Mouse (Mus musculus) c-Kit-positive CD71-positive TER-119-negative erythroid progenitor cells, embryonic 14.5 days (primary cell): ENCODE results near the gene Mael.

Source experiments
- DNase-seq: peaks from one replicate; pipeline ENCODE4 v3.0.0-alpha.2; 2013; ENCODE audit warnings: low read depth

Mael gene

GRCm38 (mm10) chr1:166238315-166238969, at the start of gene Mael:
TSS of gene Mael (minus strand) at chr1:166238747.
- no peak for DNase-seq

- DNase-seq: no peak
These were observed 47.7 kb upstream of the Mael start for GRCm38 (mm10) chr1:166286231-166286630.

DNA sequence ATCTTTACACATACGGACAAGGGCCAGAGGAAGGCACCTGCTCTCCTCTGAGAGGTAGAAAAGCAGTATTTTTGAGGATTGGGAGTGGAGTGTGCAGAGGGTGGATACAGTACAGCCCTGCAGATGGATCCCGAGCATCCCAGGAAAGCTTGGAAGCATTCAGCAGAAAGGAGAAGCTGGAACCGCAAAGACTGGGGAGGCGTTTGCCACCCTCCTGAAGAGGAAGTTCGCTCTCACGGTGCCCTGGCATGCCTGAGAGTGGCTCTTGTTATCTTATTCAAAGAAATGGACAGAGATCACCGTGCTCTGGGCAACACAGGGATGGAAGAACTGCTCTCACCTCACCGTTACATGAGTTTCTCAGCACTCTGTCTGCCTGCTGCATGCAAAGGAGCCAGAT, 45.8 kb upstream of the Mael start:
- no peak for DNase-seq

DNA sequence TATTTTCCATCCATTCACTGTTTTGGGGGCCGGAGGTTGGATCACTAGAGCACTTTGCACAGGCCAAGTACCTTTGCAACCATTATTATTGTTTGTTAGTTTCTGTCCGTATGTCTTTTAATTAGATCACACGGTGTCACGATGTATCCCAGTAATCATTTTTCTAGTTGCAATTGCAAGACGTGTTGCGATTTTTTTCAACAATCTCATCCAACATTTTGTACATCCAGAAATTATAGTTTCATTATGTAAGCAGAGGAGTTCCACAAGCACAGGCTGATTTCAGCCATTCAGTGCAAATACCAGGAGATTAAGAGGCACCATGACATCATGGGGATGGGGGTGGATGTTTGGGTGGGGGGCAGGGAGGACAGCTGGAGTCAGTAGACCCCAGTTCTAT, 44.9 kb upstream of the Mael start:
- no peak for DNase-seq

DNA sequence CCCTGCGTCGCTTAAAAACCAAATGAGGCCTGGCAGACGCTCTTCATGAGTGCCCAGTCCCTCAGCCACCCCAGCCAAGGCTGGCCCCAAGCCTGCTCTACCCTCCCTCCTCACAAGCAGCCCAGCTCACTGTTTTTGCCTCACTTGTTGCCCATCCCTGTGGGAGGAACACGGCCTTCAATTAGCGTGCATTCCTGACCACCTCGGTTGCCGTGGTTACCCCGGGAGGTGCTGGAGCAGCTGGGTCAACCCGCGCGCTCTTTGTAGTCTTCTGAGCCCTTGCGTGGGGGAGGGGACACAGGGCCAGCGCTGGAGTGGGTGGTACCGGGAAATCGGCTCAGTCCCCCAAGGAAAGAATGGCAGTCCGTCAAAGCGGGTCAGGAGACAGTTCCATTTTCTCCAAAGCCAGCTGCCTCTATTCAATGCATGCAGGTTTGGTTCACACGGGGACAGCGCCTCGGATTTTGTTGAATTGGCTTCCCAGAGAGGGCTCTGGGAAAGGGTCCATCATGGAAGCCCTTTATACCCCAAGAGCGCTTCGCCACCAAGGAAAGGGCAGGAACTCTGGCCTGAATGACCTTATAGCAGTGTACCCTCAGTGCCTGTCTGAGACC, 44.2 kb upstream of the Mael start:
- DNase-seq: no peak

DNA sequence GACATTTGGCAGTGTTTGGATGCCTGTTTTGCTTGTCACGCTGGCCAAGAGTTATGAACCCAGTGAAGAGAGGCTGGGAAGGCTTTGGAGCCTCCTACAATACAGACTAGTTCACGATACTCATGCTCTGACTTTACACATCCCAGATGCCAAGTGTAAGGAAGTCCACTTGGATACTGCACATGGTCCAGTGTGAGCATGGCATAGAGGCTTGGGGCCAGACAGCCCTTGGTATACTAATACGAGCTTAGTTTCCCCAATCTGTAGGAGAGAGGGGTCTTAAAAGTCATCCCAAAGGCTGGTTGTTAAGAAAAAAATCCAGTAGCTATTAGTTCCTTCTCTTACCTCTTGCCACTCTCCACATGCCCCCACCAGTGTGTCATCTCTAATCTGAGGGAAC, 43.3 kb upstream of the Mael start:
- no peak for DNase-seq

GRCm38 (mm10) chr1:166281287-166281686, 42.7 kb upstream of the Mael start:
- DNase-seq: no peak

DNA sequence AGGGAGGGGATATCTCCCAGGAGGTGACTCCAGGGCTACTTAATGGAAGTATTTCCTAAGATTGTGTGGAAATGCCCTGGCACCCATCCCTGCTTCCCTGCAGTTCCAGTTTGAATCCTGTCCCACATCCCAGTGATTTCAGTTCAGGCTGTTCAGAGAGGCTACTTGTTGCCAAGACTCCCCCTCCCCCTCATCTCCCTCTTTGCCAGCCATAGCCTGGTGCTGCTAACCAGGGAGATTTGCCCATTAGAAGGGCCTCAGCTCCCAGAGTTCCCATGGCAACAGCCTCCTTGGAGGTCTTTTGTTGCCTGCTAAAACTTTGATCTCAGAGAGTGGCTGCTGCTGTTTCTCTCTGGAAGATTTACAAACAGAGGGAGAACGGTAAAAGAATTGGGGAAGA, 42.0 kb upstream of the Mael start:
- no peak for DNase-seq

DNA sequence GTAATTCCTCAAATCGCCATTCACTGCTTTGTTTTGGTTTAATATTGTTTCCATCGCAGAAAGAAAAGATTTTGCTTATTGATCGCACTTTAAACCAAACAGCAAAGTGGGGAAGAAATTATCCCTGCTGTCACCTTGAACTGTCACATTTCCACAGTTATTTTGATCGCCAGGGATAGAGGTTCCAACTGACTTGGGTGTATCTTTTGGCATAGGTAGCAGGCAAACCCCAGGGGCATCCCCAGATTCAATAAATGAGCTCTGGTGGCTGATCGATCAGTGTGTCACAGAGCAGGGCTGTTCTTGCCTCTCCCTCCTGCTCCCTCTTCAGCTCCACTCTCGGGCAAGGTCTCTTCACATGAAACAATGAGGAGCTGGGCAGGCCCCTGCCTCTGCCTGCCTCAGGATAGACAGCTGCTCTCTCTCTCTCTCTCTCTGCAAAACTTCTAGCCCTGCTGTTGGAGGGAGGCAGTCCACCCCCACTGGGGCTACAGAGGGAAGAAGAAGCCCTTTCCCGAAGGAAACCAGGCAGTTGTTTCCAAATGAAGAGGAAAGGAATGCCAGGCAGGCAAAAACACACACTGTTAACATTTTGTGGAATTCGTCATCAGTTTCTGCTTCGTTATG, 41.1 kb upstream of the Mael start:
- no peak for DNase-seq

DNA sequence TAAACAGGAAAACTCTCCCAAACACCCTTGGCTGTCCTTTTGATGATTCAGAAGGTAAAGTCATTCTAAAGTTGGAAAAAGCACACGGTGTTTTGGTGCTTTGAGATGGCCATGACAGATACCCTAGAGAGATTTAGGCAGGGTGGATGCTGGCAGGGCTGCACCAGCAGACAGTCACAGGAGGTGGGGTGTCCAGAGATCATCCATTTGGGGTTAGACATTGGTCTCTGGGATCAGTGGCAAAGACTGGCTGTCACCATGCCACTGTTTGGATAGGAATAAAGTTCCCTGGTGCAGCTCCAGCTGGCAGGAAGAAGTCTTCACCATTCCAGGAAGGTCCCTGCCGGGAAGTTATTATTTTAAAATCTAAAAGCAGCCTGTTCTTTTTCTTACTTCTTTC, 40.2 kb upstream of the Mael start:
- no peak for DNase-seq

GRCm38 (mm10) chr1:166268218-166268617, 29.7 kb upstream of the Mael start:
- no peak for DNase-seq

GRCm38 (mm10) chr1:166266918-166267317, 28.4 kb upstream of the Mael start:
- no peak for DNase-seq

GRCm38 (mm10) chr1:166266001-166266705, 27.6 kb upstream of the Mael start:
- DNase-seq: no peak

- DNase-seq: no peak
These were observed 21.0 kb upstream of the Mael start for GRCm38 (mm10) chr1:166259526-166259925.

GRCm38 (mm10) chr1:166256898-166257297, 18.4 kb upstream of the Mael start:
- DNase-seq: no peak

- no peak for DNase-seq
These were observed 17.8 kb upstream of the Mael start for GRCm38 (mm10) chr1:166256302-166256701.

DNA sequence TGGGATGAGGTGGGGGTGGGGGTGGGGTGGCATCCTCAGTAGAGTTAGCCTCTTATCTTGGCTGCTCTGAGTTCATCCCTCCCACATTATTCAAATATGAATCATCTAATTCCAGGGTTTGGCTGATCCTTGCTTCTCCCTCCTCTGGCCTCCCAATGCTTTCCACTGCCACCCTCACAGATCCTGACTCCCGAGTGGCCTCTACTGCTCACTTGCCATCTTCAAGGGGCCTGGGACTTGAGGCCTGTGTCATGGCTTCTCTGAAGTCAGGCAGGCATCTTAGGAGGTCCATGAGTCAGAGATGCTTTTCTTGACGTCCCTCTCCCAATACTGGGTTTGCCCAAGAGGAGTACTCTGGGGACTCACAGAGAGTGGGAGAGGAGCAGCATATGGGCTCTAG, 17.1 kb upstream of the Mael start:
- no peak for DNase-seq

GRCm38 (mm10) chr1:166255091-166255490, 16.5 kb upstream of the Mael start:
- DNase-seq: no peak

DNA sequence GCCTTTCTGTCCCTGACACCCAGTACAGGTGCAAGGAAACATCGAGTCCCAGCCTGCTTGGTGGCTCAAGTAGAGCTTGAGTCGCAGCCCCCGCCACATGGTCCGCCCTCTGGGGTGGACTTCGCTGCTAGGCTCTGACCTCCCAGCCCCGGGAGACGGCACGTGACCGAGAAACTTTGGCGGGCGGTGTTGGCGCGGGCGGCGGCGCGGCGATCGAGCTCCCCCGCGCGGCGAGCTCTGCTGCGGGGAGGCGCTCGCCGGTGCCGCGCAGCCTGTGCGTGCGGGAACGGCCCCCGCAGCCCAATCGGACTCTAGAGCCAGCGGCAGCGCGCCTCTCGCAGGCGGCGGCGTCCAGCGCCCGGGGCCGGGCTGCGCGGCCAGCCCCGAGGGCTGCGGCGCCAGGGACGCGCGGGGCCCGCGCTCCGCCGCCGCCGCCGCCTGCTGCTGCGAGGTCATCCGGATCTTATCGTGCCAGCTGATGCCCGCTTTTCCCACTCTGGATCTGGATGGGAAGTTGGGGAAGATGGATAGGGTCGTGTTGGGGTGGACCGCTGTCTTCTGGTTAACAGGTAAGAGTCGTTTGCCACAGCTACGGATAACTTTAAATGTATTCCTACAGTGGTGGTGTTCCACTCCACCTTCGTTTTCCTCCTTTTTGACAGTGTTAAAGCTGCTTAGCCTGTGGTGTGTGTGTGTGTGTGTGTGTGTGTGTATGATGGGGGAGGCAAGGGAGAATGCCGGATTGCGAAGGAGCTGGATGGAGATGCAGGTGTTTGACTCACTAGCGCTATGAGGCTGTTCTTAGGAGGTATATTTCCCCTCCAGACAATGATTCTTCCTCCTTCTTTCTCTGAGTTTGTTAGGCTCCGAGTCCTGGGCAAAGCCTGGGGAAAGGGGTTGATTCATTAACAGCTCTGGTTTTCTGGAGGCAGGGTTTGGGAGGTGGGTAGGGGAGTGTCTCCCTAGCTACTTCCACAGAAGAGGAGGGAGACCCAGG, 15.6 kb upstream of the Mael start, which contains the start of gene Ildr2:
Ildr2 (plus strand) TSS at position 242 of the 997 bp plus-strand sequence.
- DNase-seq: no peak

- DNase-seq: no peak
These were observed 5.7 kb upstream of the Mael start for GRCm38 (mm10) chr1:166244285-166244684.

DNA sequence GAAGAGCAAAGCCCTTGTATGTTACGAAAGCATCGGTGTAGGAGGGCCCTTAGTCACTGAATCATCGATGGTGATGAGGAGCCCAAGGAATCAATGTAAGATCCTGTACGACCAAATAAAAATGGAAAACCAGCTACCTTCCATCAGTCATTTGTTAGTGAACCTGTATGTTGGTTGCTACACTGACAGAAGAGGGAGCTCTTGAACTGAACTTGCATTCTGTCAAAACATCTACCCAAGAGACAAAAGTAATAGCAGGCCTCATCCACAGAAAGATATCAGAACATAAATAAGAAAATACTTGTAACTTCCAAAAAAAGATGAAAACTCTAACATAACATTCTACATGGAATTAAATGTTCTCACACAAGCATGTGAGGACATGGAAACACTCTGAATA, 24.4 kb downstream of the Mael start:
- DNase-seq: no peak

- no peak for DNase-seq
These were observed 29.2 kb downstream of the Mael start for GRCm38 (mm10) chr1:166209371-166209770.
